Mouse (Mus musculus) induced T-regulatory cell, adult 2 months (primary cell): Measurements from ENCODE around the gene Tap2.

ENCODE experiments used
- DNase-seq: peaks from one replicate; pipeline ENCODE4 v3.0.0-alpha.2; 2012; ENCODE audit warnings: low read depth

The Tap2 gene

GRCm38 (mm10) chr17:34203444-34203843 is at the start of gene Tap2:
Gene Tap2, plus strand, starts transcription at chr17:34203527.
- DNase-seq: peak; percentile 85

DNA sequence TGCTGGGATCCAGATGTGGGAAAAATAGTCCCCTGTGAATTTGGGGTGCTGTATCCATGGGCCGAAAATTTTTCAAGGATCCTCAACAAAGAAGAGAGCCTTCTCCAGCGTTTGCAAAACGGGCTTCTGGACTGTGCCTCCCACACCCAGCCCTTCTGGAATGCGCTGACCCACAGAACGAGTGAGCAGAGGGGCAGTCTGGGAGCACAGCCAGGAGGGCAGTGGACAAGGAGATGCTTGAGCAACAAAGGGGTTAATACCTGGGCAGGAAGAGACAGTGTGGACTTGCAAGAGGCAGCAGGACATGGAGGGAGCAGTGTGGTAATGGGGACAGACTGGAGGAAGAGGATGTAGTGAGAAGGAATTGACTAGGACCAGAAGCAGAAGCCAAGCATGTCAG is 47.8 kb upstream of the Tap2 start:
- no peak for DNase-seq

DNA sequence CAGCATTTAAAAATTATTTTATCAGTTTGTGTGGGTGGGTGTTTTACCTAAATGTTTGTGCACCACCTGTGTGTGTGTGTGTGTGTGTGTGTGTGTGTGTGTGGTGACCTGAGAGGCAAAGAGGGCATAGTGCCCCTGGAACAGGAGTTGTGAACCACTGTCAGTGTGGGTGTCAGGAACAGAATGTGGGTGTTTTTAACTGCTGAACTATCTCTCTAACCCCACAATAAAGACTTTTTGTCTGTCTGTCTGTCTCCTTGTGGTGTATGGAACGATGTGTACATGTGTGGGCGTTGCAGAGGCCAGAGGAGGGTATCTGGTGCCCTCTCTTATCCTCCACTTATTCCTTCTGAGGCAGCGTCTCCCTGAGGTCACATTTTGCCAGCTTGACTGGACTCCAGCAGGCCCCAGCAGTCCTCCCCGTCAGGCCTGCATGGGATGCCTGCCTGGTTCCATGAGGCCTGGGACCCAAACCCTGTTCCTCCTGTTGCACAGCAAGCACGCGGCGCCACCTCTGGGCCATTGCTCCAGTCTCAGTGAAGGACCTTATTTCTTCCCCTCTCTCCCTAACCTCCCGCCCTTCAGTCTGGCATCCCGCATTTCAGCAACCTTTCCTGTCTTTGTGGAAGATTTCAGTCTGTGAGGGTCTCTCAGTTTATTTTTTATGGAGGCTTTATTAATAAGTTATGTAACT is 39.0 kb upstream of the Tap2 start:
- DNase-seq: peak; percentile 56

GRCm38 (mm10) chr17:34165033-34165730 is 38.1 kb upstream of the Tap2 start:
- peak; percentile 66 for DNase-seq

- peak; percentile 80 for DNase-seq
Observed at GRCm38 (mm10) chr17:34169279-34169678, 34.0 kb upstream of the Tap2 start.

GRCm38 (mm10) chr17:34170487-34170876 is 32.8 kb upstream of the Tap2 start:
- no peak for DNase-seq

DNA sequence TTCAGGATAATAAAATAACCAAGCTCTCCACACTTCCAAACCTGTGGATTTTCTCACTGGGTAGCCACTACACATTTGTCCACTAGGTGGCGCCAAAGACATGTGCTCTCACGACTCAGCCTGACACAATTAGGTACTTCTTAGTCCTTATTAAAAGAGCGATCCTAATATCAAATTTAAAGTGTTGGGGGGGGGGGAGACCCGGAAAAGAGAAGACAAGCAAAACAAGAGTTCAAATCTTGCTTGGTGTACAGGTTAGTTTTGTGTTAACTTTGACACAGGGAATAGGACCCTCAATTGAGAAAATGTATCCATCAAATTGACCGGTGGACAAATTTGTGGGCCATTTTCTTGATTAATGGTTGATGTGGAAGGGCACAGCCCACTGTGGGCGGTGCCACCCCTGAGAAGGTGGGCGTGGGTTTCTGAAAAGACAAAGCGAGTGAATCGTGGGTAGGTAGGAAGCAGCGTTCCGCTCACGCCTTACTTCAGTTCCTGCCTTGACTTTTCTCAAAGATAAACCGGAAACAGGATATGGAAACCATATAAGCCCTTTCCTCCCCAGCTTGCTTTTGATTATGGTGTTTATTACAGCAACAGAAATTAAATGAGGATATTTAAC is 32.3 kb upstream of the Tap2 start:
- peak; percentile 97 for DNase-seq

DNA sequence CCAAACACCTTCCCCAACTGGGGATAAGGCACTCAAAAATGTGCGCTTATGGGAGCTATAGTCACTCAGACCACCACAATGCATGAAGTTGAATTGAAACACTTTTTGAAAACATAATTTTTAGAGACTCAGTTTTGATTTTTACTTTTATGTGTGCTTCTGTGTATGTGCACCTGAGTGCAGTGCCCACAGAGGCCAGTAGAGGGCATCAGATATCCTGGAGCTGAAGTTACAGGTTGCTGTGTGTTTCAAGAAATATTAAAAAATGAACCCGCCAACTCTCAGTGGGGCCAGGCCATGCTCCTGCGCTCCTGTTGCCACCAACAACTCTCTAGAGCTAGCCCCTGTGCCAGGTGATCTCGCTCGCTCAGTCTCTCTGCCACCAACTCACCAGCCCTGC is 30.8 kb upstream of the Tap2 start:
- peak; percentile 60 for DNase-seq

GRCm38 (mm10) chr17:34174075-34174474 is 29.3 kb upstream of the Tap2 start:
- DNase-seq: peak; percentile 57

- peak; percentile 77 for DNase-seq
Observed at GRCm38 (mm10) chr17:34177179-34177578, 26.1 kb upstream of the Tap2 start.

DNA sequence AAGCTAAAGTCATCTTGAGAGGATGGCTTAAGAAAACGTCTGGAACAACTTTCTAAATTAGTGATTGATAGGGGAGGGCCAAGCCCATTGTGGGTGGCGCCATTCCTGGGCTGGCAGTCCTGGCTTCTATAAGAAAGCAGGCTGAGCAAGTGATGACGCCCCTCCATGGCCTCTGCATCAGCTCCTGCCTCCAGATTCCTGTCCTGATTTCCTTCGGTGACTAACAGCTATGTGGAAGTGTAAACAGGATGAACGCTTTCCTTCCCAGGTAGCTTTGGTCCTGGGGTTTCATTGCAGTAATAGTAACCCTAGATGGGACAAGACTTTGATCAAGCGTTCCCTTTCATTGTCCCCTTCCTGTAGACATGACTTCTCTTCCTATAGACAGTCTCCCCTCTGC is 24.3 kb upstream of the Tap2 start:
- no peak for DNase-seq

DNA sequence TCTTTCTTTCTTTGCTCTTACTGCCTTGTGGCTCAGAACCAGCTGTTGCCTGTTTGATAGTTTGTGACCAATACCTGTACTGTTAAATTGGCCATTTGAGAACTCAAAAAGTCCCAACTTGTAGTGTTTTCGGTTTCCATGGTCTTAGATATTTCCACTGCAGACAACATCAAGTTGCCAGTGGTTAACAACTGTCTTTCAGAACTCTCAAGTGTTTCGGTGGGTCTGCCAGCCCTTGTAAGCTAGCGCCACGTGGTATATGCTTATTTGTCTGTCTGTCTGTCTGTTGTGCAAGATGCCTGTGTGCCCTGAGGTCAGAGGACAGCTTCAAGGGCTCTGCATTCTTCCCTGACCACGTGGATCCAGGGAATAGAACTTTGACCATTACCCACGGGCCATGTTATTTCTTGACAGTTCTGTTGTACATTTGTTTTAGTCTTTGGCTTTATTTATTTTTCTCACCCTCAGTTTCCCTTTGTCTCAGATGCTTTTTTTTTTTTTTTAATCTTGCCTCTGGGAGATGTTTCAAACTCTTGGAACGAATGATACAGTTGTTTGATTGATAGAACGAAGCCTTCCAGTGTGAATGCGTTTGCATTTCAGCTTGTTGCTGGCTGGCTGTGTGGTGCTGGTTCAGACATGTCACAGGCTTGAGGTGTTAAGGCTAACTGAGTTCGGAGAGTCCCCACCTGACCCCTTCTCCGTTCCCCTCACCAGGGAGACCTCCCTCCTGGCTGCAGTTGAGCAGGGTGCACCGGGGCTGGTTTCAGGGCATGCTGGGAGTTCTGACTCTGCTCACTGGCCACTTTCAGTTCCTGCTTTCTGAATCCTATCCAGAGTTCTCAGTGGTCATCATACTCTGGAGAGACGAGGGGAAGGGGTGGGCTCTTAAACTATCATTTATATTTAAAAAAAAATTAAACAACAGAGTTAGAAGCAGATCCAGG is 23.1 kb upstream of the Tap2 start:
- DNase-seq: peak; percentile 65

DNA sequence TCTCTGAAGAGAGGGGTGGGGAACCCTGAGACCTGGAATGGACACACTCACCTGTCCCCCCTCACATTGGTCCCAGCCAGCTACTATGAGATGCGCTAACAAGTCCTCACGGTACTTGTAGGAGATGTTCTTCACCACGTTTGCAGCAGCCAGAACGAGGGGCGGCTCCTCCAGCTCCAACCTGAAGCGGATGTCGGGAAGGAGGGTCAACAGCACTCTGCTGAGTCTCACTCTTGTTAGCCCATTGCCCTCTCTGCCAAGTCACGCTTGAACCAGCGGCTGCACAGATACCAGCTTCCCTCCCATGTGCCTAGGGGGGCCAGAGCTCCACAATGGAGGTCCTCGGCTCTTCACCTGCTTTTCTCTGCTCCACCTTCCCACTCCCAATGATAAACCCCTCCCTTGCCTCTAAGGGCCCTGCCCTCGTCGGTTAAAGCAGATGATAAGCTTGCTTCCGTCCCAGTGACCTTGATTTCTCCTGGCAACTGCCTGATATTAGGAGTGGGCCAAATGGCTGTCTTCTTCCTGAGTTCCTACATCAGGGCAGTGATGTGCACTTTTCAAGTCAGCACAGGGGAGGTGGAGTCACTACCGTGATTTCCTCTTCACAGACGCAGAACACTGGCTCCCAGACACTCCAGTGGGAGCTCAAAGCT is 19.6 kb upstream of the Tap2 start:
- DNase-seq: no peak

- no peak for DNase-seq
Observed at GRCm38 (mm10) chr17:34185526-34185925, 17.8 kb upstream of the Tap2 start.

- DNase-seq: no peak
Observed at GRCm38 (mm10) chr17:34186885-34187260, 16.5 kb upstream of the Tap2 start.

DNA sequence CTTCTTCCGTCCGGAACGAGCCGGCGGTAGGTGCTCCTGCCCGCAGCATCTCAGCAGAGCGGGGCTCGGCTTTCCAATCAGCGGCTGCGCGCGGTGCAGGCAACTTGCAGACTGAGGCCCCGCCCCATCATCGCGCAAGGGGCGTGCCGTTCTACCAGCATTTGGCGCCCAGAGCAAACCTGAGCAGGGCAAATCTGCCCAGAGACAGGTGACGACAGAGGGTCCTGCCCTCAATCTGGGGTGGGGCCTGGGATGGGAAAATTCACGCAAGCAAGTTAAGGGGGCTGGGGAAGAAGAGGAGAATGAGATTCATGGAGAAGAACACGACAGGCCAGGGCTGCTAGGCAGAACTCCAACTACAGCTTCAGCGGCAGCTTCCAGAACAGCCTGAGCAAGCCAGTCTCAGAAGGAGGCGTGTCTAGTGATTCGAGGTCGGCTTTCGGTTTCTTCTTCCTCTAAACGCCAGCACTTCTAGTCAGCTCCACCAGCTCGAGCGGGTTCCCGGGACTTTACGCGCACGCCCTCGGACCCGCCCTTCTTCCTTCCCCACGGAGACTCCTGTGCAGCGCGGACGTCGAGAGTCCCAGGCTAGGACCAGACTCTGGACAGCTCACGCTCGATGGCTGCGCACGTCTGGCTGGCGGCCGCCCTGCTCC is 15.9 kb upstream of the Tap2 start, which contains the start of the genes Tap1 and Psmb9:
Gene Tap1 (plus strand): TSS at position 293 of the 656 bp plus-strand sequence.
Gene Psmb9 (minus strand): TSS at position 504 of the 656 bp plus-strand sequence.
- DNase-seq: peak; percentile 100

DNA sequence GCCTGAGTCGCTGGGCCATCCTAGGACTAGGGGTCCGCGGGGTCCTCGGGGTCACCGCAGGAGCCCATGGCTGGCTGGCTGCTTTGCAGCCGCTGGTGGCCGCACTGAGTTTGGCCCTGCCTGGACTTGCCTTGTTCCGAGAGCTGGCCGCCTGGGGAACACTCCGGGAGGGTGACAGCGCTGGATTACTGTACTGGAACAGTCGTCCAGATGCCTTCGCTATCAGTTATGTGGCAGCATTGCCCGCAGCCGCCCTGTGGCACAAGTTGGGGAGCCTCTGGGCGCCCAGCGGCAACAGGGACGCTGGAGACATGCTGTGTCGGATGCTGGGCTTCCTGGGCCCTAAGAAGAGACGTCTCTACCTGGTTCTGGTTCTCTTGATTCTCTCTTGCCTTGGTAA is 15.3 kb upstream of the Tap2 start:
- peak; percentile 62 for DNase-seq

- peak; percentile 58 for DNase-seq
Observed at GRCm38 (mm10) chr17:34188986-34189385, 14.3 kb upstream of the Tap2 start.

- DNase-seq: no peak
Observed at GRCm38 (mm10) chr17:34192852-34193251, 10.5 kb upstream of the Tap2 start.

- no peak for DNase-seq
Observed at GRCm38 (mm10) chr17:34193468-34193867, 9.9 kb upstream of the Tap2 start.

DNA sequence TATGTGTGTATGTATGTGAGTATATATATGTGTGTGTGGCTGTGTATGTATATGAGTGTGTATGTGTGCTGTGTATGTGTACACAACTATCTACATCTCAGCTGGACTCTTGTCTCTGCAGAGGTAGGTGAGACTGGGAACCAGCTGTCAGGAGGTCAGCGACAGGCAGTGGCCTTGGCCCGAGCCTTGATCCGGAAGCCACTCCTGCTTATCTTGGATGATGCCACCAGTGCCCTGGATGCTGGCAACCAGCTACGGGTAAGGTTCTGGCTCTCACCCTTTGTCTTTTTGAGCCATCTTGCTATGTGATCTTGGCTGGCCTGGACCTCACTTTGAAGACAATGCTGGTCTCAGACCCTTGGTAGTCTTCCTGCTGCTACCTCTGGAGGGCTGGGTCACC is 8.6 kb upstream of the Tap2 start:
- no peak for DNase-seq
